Mouse (Mus musculus) liver, adult 2 months (tissue): ENCODE data around the gene Arhgef15. TPM values are rescaled to one million over a fixed set of nuclear protein-coding genes. Genes with fewer than 3 reads are reported as not detected.

Experiments
- DNase-seq: peaks from one replicate; pipeline ENCODE4 v3.0.0-alpha.2; 2011; ENCODE audit warnings: low read depth, low spot score; ENCODE audit errors: extremely low read depth
- H3K27ac ChIP-seq: fragments of 200-500 bp; replicated peaks from 2 replicates; pipeline ENCODE4 v1.5.1; 2012; ENCODE audit warnings: low read depth, mild to moderate bottlenecking, control low read depth, inconsistent platforms, low read length; ENCODE audit not compliant: insufficient read depth
- H3K27me3 ChIP-seq: fragments of 200-500 bp; 2 replicates; pipeline ENCODE4 v1.6.1; 2012; ENCODE audit warnings: mild to moderate bottlenecking, moderate library complexity, low read length, inconsistent platforms; ENCODE audit not compliant: control insufficient read depth, insufficient read depth
- H3K36me3 ChIP-seq: fragments of 200-500 bp; 2 replicates; pipeline ENCODE4 v1.6.1; 2012; ENCODE audit warnings: low read length, inconsistent platforms; ENCODE audit not compliant: control insufficient read depth, insufficient read depth
- H3K4me1 ChIP-seq: fragments of 200-500 bp; 2 replicates; pipeline ENCODE4 v1.6.1; 2011; ENCODE audit warnings: low read length; ENCODE audit not compliant: control insufficient read depth, insufficient read depth
- H3K4me3 ChIP-seq: fragments of 200-500 bp; 2 replicates; pipeline ENCODE4 v1.5.1; 2011; ENCODE audit warnings: low read depth, mild to moderate bottlenecking, control low read depth, low read length, moderate library complexity; ENCODE audit not compliant: insufficient read depth
- H3K79me2 ChIP-seq: fragments of 200-500 bp; 2 replicates; pipeline ENCODE4 v1.6.1; 2012; ENCODE audit warnings: inconsistent platforms, mild to moderate bottlenecking, low read length, moderate library complexity; ENCODE audit not compliant: control insufficient read depth, insufficient read depth
- H3K9ac ChIP-seq: fragments of 200-500 bp; 2 replicates; pipeline ENCODE4 v1.6.1; 2012; ENCODE audit warnings: low read depth, mild to moderate bottlenecking, control low read depth, inconsistent platforms, low read length
- CTCF ChIP-seq: fragments of 200-500 bp; IDR thresholded peaks from 2 replicates; pipeline ENCODE4 v1.5.1; 2011; ENCODE audit warnings: low read depth, low read length, control low read depth
- POLR2A ChIP-seq: fragments of 200-500 bp; IDR thresholded peaks from 2 replicates; pipeline ENCODE4 v1.6.1; 2011; ENCODE audit warnings: low read length, control low read depth; ENCODE audit not compliant: insufficient read depth; ENCODE audit errors: extremely low read depth
- WGBS: fragments of 180-500 bp; shearing (Covaris S2); methylation state at CpG from one replicate; pipeline ENCODE4 v1.1.7; 2018; 5-methylcytosine and 5-hydroxymethylcytosine counted together
- polyA plus RNA-seq: library from polyadenylated mRNA; depleted of rRNA; stranded (reverse); fragments of >200 nt; gene quantifications from 2 replicates; pipeline ENCODE4 v1.2.3, GENCODE M21; 2012
- total RNA-seq: library from RNA; depleted of rRNA; stranded (reverse); fragments of >200 nt; gene quantifications from 2 replicates; pipeline ENCODE4 v1.2.3, GENCODE M21; 2014

The Arhgef15 gene
- total and polyA plus RNA-seq, 2 experiments: 2.4 to 14.8 TPM

DNA sequence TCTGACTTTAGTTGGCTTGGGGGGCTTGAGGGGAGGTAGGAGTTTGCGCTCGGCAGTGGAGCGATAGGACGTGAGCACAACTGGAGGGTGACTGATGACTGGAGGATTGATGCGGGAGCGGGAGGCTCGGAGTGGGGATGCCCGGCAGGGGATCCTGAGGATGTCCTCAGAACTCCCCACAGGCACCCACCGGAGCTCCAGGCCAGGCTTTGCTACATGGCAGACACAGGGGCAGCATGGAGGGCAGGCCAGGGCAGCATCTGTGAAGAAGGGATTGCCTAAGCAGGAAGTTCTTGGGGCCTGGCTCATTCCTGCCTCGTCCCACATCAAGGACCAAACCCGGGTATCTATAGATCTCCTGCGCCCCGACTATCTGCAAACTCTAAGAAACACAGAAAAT, 3.4 kb downstream of the Arhgef15 start:
- Histone ChIP-seq H3K36me3 (no peaks in the 10 kb centered on the region), H3K27ac (no peak overlapping the region), H3K4me1 (no peaks in the 10 kb centered on the region), H3K79me2 (no peaks in the 10 kb centered on the region), H3K9ac (no peak overlapping the region), H3K27me3 (peaks cover 3% of the 10 kb centered on the region; the same call in 1 of the 2 replicates), H3K4me3 (peak overlapping the region; percentile 20; the same call in 1 of the 2 replicates)
- DNase-seq: no peak
- WGBS: 14% methylated on average over 13 of the region's 13 CpGs
- no peak for TF ChIP-seq CTCF
- no peak for TF ChIP-seq POLR2A

DNA sequence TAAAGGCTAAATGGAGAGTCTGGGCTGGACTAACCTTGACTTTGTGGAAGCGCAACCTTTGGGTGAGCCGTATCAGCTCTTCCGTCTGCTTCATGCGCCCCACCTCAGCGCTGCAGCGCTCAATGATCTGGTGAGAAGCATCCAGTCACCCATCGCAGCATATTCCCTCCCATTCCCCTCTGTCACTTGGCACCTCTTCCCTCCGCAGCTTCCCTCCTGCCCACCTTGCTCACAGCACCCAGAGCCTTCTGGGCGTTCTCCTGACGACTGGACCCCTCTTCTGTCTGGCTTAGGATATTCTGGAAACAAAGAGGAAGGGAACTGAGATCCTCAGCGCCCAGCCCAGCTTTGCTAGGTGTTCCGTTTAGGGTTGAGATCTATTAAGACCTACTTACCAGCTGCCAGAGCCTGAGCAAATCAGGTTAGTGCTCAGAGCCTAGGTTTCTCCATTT, 9.7 kb downstream of the Arhgef15 start:
- no peak for TF ChIP-seq CTCF
- TF ChIP-seq POLR2A: no peak
- Histone ChIP-seq H3K27me3 (peaks cover 5% of the 10 kb centered on the region), H3K9ac (no peak overlapping the region), H3K36me3 (no peaks in the 10 kb centered on the region), H3K4me1 (no peaks in the 10 kb centered on the region), H3K4me3 (no peak overlapping the region), H3K79me2 (no peaks in the 10 kb centered on the region), H3K27ac (no peak overlapping the region)
- 15% methylated on average over 12 of the region's 12 CpGs for WGBS
- DNase-seq: no peak

DNA sequence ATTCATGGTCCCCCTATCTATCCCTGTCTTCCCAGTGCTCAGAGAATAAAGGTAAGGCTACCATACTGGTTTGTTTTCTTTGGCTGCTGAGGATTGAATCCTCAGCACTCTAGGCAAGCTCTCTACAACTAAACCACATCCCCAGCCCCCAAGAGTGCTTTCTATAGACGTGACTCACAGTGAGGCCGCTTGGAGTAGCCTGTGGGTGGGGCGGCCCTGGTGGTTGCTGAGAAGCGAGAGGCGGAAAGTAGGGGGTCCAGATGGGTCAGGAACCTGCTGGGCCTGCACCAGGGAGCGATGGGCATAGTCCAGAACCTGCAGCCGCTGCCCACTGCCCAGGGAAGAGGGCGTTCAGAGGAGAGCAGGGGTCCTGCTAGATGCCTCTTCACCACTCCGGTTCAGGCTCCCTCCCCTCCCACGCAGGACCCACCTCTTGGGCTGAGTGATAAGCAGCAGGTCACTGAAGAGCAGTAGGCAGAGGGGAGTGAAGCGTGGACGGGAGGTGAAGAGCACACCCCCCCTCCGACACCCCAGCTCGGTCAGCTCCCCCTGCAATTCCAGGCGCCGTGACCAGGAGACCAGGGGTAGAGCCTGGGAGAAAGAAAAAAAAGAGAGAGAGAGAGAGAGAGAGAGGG, 10.4 kb downstream of the Arhgef15 start:
- Histone ChIP-seq H3K4me3 (no peak overlapping the region), H3K27me3 (peaks cover 5% of the 10 kb centered on the region), H3K27ac (no peak overlapping the region), H3K36me3 (no peaks in the 10 kb centered on the region), H3K9ac (no peak overlapping the region), H3K79me2 (no peaks in the 10 kb centered on the region), H3K4me1 (no peaks in the 10 kb centered on the region)
- DNase-seq: no peak
- no peak for TF ChIP-seq POLR2A
- WGBS: 23% methylated on average over 16 of the region's 16 CpGs

DNA sequence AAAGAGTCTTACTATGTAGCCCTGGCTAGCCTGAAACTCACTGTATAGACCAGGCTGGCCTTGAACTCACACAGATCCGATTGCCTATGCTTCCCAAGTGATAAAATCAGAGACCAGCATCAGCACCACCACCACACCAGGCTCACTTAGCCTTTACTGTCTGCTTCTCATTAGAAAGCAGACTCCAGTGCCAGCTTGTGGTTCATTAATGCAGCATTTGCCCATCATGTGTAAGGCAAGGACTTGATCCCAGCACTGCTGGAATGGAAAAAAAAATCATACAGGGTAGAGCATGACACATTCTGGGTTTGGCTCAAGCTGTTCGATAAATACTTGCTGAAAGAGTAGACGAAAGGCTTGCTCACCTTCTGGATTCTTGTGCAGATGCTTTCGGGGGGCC, 11.3 kb downstream of the Arhgef15 start:
- peaks cover 3% of the 10 kb centered on the region for H3K27me3 ChIP-seq
- no peak overlapping the region for H3K9ac ChIP-seq
- 83% methylated on average over 4 of the region's 4 CpGs for WGBS
- no peak for DNase-seq
- no peak overlapping the region for H3K27ac ChIP-seq
- H3K4me3 ChIP-seq: no peak overlapping the region
- H3K79me2 ChIP-seq: no peaks in the 10 kb centered on the region
- TF ChIP-seq POLR2A: no peak
- TF ChIP-seq CTCF: no peak
- no peaks in the 10 kb centered on the region for H3K36me3 ChIP-seq
- no peaks in the 10 kb centered on the region for H3K4me1 ChIP-seq

DNA sequence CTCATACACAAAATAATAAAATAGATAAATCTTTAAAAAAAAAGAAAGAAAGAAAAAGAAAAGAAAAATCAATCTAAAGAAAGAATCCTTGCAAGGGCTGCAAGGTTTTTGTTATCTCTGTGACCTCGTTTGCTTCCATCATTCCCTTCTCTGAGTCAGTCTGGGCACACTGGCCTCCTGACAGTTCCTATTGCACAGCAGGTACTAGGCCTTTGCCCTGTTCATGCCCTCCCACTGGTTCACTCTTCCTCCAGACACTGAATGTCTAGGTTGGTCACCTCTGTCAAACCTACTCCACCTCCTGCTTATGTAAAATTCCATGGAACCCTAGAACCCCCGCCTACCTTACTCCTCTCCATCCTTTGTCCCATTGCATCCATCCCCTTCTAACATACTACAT, 12.0 kb downstream of the Arhgef15 start:
- peaks cover 3% of the 10 kb centered on the region; the same call in 1 of the 2 replicates for H3K27me3 ChIP-seq
- no peak overlapping the region for H3K9ac ChIP-seq
- H3K27ac ChIP-seq: no peak overlapping the region
- TF ChIP-seq CTCF (no peak), POLR2A (no peak)
- no peaks in the 10 kb centered on the region for H3K79me2 ChIP-seq
- no peak overlapping the region for H3K4me3 ChIP-seq
- H3K36me3 ChIP-seq: no peaks in the 10 kb centered on the region
- WGBS: 86% methylated on average over 2 of the region's 2 CpGs
- DNase-seq: no peak
- no peaks in the 10 kb centered on the region for H3K4me1 ChIP-seq

DNA sequence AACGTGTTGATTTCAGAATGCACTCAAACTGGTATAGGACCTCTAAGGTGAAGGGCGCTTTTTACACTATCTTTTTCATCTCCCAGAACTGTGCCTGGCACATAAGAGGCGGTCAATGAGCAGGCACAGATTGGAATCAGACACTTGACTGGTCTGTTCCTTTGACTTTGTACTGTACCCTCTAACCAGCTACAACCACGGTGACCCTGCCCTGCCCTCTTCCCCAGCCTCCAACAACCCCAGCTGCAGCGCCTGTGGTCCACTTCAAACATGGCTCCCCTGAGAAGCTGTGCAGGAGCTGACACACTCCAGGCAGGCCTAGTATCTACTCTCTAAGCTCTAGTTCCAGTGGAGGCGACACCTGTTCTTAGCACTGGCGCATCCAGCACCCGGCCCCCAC, 14.5 kb downstream of the Arhgef15 start:
- no peak overlapping the region for H3K27ac ChIP-seq
- no peak for TF ChIP-seq POLR2A
- no peak for TF ChIP-seq CTCF
- no peak for DNase-seq
- H3K79me2 ChIP-seq: no peaks in the 10 kb centered on the region
- no peak overlapping the region for H3K4me3 ChIP-seq
- 86% methylated on average over 8 of the region's 8 CpGs for WGBS
- no peak overlapping the region for H3K9ac ChIP-seq
- H3K4me1 ChIP-seq: no peaks in the 10 kb centered on the region
- no peaks in the 10 kb centered on the region for H3K36me3 ChIP-seq
- H3K27me3 ChIP-seq: peaks cover 3% of the 10 kb centered on the region; the same call in 1 of the 2 replicates
